Mouse (Mus musculus) forebrain, embryonic 11.5 days (tissue): ENCODE measurements around the gene Dmrtc2. TPM values are rescaled to one million over a fixed set of nuclear protein-coding genes. Genes with fewer than 3 reads are reported as not detected.

Experiments
- ATAC-seq: fragments of 200-750 bp; cut with Nextera tagmentation; replicated peaks from 2 replicates; pipeline ENCODE4 v1.8.0; 2017; ENCODE audit warnings: moderate TSS enrichment; ENCODE audit not compliant: low FRiP score
- DNase-seq: peaks from one replicate; pipeline ENCODE4 v3.0.0-alpha.2; 2017; ENCODE audit warnings: low spot score
- H3K27ac ChIP-seq: fragments of 300-500 bp; sonication (generic); 2 replicates; pipeline ENCODE4 v1.5.1; 2014; ENCODE audit warnings: low read depth, low read length
- H3K27me3 ChIP-seq: fragments of 300-500 bp; sonication (generic); 2 replicates; pipeline ENCODE4 v1.6.1; 2014; ENCODE audit warnings: mild to moderate bottlenecking, low read length, mixed read lengths; ENCODE audit not compliant: control insufficient read depth, insufficient read depth
- H3K36me3 ChIP-seq: fragments of 300-500 bp; sonication (generic); 2 replicates; pipeline ENCODE4 v1.6.1; 2014; ENCODE audit warnings: mild to moderate bottlenecking, low read length, moderate library complexity, mixed read lengths; ENCODE audit not compliant: control insufficient read depth, insufficient read depth
- H3K4me1 ChIP-seq: fragments of 300-500 bp; sonication (generic); replicated peaks from 2 replicates; pipeline ENCODE4 v1.6.1; 2014; ENCODE audit warnings: low read length, mixed read lengths; ENCODE audit not compliant: control insufficient read depth, insufficient read depth
- H3K4me2 ChIP-seq: fragments of 300-500 bp; sonication (generic); 2 replicates; pipeline ENCODE4 v1.6.1; 2014; ENCODE audit warnings: low read depth, mild to moderate bottlenecking, low read length, moderate library complexity, mixed read lengths; ENCODE audit not compliant: severe bottlenecking
- H3K4me3 ChIP-seq: fragments of 300-500 bp; sonication (generic); 2 replicates; pipeline ENCODE4 v1.5.1; 2014; ENCODE audit warnings: low read depth, low read length
- H3K9ac ChIP-seq: fragments of 300-500 bp; sonication (generic); 2 replicates; pipeline ENCODE4 v1.6.1; 2014; ENCODE audit warnings: low read length
- H3K9me3 ChIP-seq: fragments of 300-500 bp; sonication (generic); 2 replicates; pipeline ENCODE4 v1.6.1; 2016; ENCODE audit warnings: low read length, mixed read lengths; ENCODE audit not compliant: control insufficient read depth
- WGBS: fragments of 180-500 bp; shearing (Covaris S2); extraction: QIAGEN DNeasy Blood & Tissue Kit; methylation state at CpG from one replicate; pipeline ENCODE4 v1.1.7; 2014; 5-methylcytosine and 5-hydroxymethylcytosine counted together
- polyA plus RNA-seq: library from polyadenylated mRNA; unstranded; fragments of >200 nt; fragmentation: Nextera tagmentation; extraction: Ambion mirVana; gene quantifications from 2 replicates; pipeline ENCODE4 v1.2.1, GENCODE M21; 2014

Gene Dmrtc2
- polyA plus RNA-seq, 1 experiment from 2014 or later: not detected

DNA sequence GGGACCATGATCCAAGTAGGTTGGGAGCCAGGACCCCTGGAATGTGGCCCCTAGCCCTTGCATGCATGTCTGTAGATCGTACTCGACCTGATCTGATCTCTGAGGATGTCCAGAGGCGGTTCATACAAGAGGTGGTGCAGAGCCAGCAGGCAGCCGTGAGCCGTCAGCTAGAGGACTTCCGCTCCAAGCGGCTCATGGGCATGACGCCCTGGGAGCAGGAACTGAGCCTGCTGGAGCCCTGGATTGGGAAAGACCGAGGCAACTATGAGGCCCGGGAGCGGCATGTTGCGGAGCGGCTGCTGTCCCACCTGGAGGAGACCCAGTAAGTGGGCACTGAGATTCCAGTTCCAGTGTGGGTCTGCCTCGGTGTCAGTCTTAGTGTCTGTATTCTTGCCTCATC lies 42.6 kb downstream of the Dmrtc2 start:
- 92% methylated on average over 14 of the region's 14 CpGs for WGBS
- ATAC-seq: no peak

DNA sequence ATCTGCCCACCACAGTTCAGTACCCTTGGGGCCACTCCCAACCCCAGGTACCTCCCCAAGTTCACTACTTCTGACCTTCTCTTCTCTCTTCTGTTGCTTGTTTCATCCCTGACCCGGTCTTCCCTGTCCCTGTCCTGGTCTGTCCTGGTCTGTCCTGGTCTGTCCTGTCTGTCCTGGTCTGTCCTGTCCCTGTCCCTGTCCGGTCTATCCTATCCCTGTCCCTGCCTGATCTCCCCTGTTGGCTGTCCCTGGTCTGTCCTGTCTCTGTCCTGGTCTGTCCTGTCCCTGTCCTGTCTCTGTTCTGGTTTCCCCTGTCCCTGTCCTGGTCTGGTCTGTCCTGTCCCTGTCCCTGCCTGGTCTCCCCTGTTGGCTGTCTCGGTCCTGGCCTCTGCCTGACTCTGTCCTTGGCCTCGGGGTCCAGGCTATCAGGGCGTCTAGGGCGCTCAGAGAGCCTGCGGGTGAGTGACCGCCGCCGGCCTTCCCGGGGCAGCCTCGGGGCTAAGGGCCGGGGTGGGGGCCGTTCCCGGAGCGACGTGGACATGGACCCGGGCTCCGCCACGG lies 49.0 kb downstream of the Dmrtc2 start:
- 94% methylated on average over 20 of the region's 20 CpGs for WGBS
- Histone ChIP-seq H3K27ac (no peak overlapping the region), H3K4me1 (no peaks in the 10 kb centered on the region), H3K9ac (no peak overlapping the region), H3K27me3 (no peaks in the 10 kb centered on the region), H3K4me3 (no peak overlapping the region), H3K4me2 (no peak overlapping the region), H3K36me3 (peaks cover 12% of the 10 kb centered on the region), H3K9me3 (no peaks in the 10 kb centered on the region)
- no peak for DNase-seq
- ATAC-seq: no peak

More for the DNA sequence above, 42.6 kb downstream of the Dmrtc2 start:
- Histone ChIP-seq H3K4me1 (no peaks in the 10 kb centered on the region), H3K4me2 (no peak overlapping the region), H3K9ac (no peak overlapping the region), H3K36me3 (no peaks in the 10 kb centered on the region), H3K27ac (no peak overlapping the region), H3K27me3 (no peaks in the 10 kb centered on the region), H3K9me3 (no peaks in the 10 kb centered on the region), H3K4me3 (no peak overlapping the region)
- DNase-seq: no peak

DNA sequence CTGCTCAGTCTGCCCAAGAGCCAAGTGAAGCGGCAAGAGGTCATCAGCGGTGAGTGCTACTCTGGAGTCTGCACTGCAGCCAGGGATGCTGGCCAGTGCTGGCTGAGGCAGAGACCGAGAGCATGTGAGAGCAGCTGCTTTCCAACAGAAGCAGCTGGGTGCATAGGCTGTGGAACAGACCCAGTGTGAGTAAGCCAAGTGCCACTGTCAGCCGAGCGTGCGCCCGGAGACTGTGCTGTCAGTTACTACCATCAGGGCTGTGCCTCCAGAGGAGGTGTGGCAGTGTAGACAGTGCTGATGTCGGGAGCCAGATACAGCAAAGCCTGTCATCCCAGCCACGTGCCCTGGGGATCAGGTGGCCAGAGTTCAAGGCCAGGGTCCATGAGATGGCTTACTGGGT lies 49.9 kb downstream of the Dmrtc2 start:
- ATAC-seq (no peak), DNase-seq (no peak)
- Histone ChIP-seq H3K4me2 (no peak overlapping the region), H3K36me3 (peaks cover 17% of the 10 kb centered on the region), H3K9ac (no peak overlapping the region), H3K4me3 (no peak overlapping the region), H3K9me3 (no peaks in the 10 kb centered on the region), H3K27ac (no peak overlapping the region), H3K4me1 (no peaks in the 10 kb centered on the region), H3K27me3 (no peaks in the 10 kb centered on the region)
- WGBS: 92% methylated on average over 9 of the region's 9 CpGs

Other genes starting within 250 kb of the Dmrtc2 start
- gene Lypd3, start 233.5 kb upstream of the Dmrtc2 start, polyA plus RNA-seq: 0.69 and 0.73 TPM in 2 replicates
- not detected in 2 replicates for gene Tex101, start 193.4 kb upstream of the Dmrtc2 start, polyA plus RNA-seq
- not detected in 2 replicates for gene BC049730, start 160.8 kb upstream of the Dmrtc2 start, polyA plus RNA-seq
- not detected in 2 replicates for gene Gm4763, start 143.1 kb upstream of the Dmrtc2 start, polyA plus RNA-seq
- not detected in 2 replicates for gene Cd177, start 109.7 kb upstream of the Dmrtc2 start, polyA plus RNA-seq
- not detected in 2 replicates for gene Ceacam10, start 92.9 kb upstream of the Dmrtc2 start, polyA plus RNA-seq
- gene Gm9844, start 7.8 kb upstream of the Dmrtc2 start, polyA plus RNA-seq: 15.5 and 15.9 TPM in 2 replicates
- gene Lypd4, start 116 bp upstream of the Dmrtc2 start, polyA plus RNA-seq: not detected in 2 replicates
- 1,722 and 1,731 TPM in 2 replicates for gene Rps19, start 14.3 kb downstream of the Dmrtc2 start, polyA plus RNA-seq
- 0.31 and 0.37 TPM in 2 replicates for gene Cd79a, start 27.3 kb downstream of the Dmrtc2 start, polyA plus RNA-seq
- 65.7 and 69.5 TPM in 2 replicates for gene Arhgef1, start 32.9 kb downstream of the Dmrtc2 start, polyA plus RNA-seq
- gene Gm4881, start 74.4 kb downstream of the Dmrtc2 start, polyA plus RNA-seq: 0.32 and 0.55 TPM in 2 replicates
- gene Rabac1, start 102.7 kb downstream of the Dmrtc2 start, polyA plus RNA-seq: 82.6 and 87.3 TPM in 2 replicates
- gene Atp1a3, start 135.9 kb downstream of the Dmrtc2 start, polyA plus RNA-seq: 36.3 and 40.2 TPM in 2 replicates
- 13.6 and 14.0 TPM in 2 replicates for gene Grik5, start 202.3 kb downstream of the Dmrtc2 start, polyA plus RNA-seq
- 34.3 and 38.3 TPM in 2 replicates for gene Zfp574, start 202.5 kb downstream of the Dmrtc2 start, polyA plus RNA-seq